Mouse (Mus musculus) myocyte (in vitro differentiated cells): ENCODE results near the gene Cct6b. TPM values are rescaled to one million over a fixed set of nuclear protein-coding genes. Genes with fewer than 3 reads are reported as not detected.
"Not testable (repeated sequence)": the region's sequence is repeated elsewhere in the genome, so short reads cannot be mapped to it uniquely, and the experiment has no call there.

Experiments used
- H3K27me3 ChIP-seq: one replicate; pipeline ENCODE4 v1.6.1; 2011; ENCODE audit not compliant: control insufficient read depth, insufficient read depth, insufficient read length
- H3K36me3 ChIP-seq: one replicate; pipeline ENCODE4 v1.6.1; 2011; ENCODE audit not compliant: control insufficient read depth, insufficient read depth
- H3K4me2 ChIP-seq: one replicate; pipeline ENCODE4 v1.6.1; 2011; ENCODE audit warnings: low read depth, control low read depth
- H3K4me3 ChIP-seq: one replicate; pipeline ENCODE4 v1.5.1; 2011; ENCODE audit warnings: mild to moderate bottlenecking, control low read depth, moderate library complexity
- H3K79me2 ChIP-seq: one replicate; pipeline ENCODE4 v1.6.1; 2011; ENCODE audit not compliant: control insufficient read depth, insufficient read depth
- H3ac ChIP-seq: one replicate; pipeline ENCODE4 v1.6.1; 2011; ENCODE audit not compliant: control insufficient read depth, insufficient read length
- CEBPB ChIP-seq: IDR thresholded peaks from 2 replicates; pipeline ENCODE4 v1.6.1; 2011; ENCODE audit warnings: mild to moderate bottlenecking, moderate library complexity; ENCODE audit not compliant: poor library complexity, insufficient read depth, severe bottlenecking
- E2F4 ChIP-seq: IDR thresholded peaks from one replicate; pipeline ENCODE4 v1.6.1; 2011; ENCODE audit warnings: mild to moderate bottlenecking, control low read depth, moderate library complexity; ENCODE audit not compliant: insufficient read depth
- MAX ChIP-seq: IDR thresholded peaks from one replicate; pipeline ENCODE4 v1.6.1; 2011; ENCODE audit warnings: low read depth, mild to moderate bottlenecking, control low read depth
- MYOD1 ChIP-seq, 3 experiments: IDR thresholded peaks; one replicate each; pipeline ENCODE4 v1.6.1; 2011; ENCODE audit warnings: control low read depth in 2 of 3, low read depth in 2 of 3, mild to moderate bottlenecking in 2 of 3, moderate library complexity in 1 of 3; ENCODE audit not compliant: insufficient read length in 2 of 3, control insufficient read depth in 1 of 3
- MYOG ChIP-seq, 3 experiments: IDR thresholded peaks; one replicate each; pipeline ENCODE4 v1.6.1; 2011; ENCODE audit warnings: control low read depth in 2 of 3, low read depth in 2 of 3, mild to moderate bottlenecking in 2 of 3; ENCODE audit not compliant: insufficient read length in 2 of 3, control insufficient read depth in 1 of 3, insufficient read depth in 1 of 3
- POLR2A ChIP-seq: IDR thresholded peaks from one replicate; pipeline ENCODE4 v1.6.1; 2011; ENCODE audit warnings: low read depth, mild to moderate bottlenecking, control low read depth, moderate library complexity; ENCODE audit not compliant: insufficient read length
- POLR2AphosphoS2 ChIP-seq: IDR thresholded peaks from one replicate; pipeline ENCODE4 v1.6.1; 2011; ENCODE audit warnings: low read depth, control low read depth; ENCODE audit not compliant: insufficient read length
- REST ChIP-seq: IDR thresholded peaks from one replicate; pipeline ENCODE4 v1.6.1; 2011; ENCODE audit warnings: mild to moderate bottlenecking, control low read depth, moderate library complexity; ENCODE audit not compliant: insufficient read depth, insufficient read length
- SRF ChIP-seq: IDR thresholded peaks from one replicate; pipeline ENCODE4 v1.6.1; 2011; ENCODE audit warnings: low read depth; ENCODE audit not compliant: control insufficient read depth, insufficient read length
- TCF12 ChIP-seq: IDR thresholded peaks from one replicate; pipeline ENCODE4 v1.6.1; 2011; ENCODE audit warnings: mild to moderate bottlenecking, control low read depth; ENCODE audit not compliant: poor library complexity, insufficient read depth, severe bottlenecking
- TCF3 ChIP-seq: IDR thresholded peaks from one replicate; pipeline ENCODE4 v1.6.1; 2011; ENCODE audit warnings: low read depth, control low read depth; ENCODE audit not compliant: insufficient read length
- USF1 ChIP-seq: IDR thresholded peaks from one replicate; pipeline ENCODE4 v1.6.1; 2011; ENCODE audit warnings: low read depth, mild to moderate bottlenecking, control low read depth, moderate library complexity
- polyA plus RNA-seq: library from polyadenylated mRNA; unstranded; fragments of >200 nt; fragmentation: generic; extraction: Trizol; gene quantifications from one replicate; pipeline ENCODE4 v1.2.1, GENCODE M21; 2012; ENCODE audit warnings: missing spikeins

The Cct6b gene
- polyA plus RNA-seq, 1 experiment, result 0.30 TPM

GRCm38 (mm10) chr11:82712681-82713080 is 51.4 kb downstream of the Cct6b start:
- Histone ChIP-seq H3K4me2 (no peak overlapping the region), H3K79me2 (no peaks in the 10 kb centered on the region), H3K27me3 (no peaks in the 10 kb centered on the region), H3ac (no peak overlapping the region), H3K4me3 (no peak overlapping the region), H3K36me3 (no peaks in the 10 kb centered on the region)
- no peak for TF ChIP-seq E2F4
- no peak for TF ChIP-seq POLR2A
- TF ChIP-seq MYOG (IDR thresholded peaks at IDR 0.05; ENCODE audit: control insufficient read depth in 1 of 3, insufficient read depth in 1 of 3, insufficient read length in 2 of 3, low read depth in 2 of 3), result no peak
- no peak for TF ChIP-seq TCF3
- no peak for TF ChIP-seq REST
- no peak for TF ChIP-seq TCF12
- TF ChIP-seq CEBPB, result no peak
- no peak for TF ChIP-seq MAX
- no peak for TF ChIP-seq POLR2AphosphoS2
- TF ChIP-seq MYOD1 (IDR thresholded peaks at IDR 0.05; ENCODE audit: control insufficient read depth in 1 of 3, insufficient read length in 2 of 3, low read depth in 2 of 3), result no peak
- TF ChIP-seq SRF, result no peak
- TF ChIP-seq USF1, result no peak

GRCm38 (mm10) chr11:82708934-82709333 is 55.2 kb downstream of the Cct6b start:
- TF ChIP-seq TCF3, result no peak
- H3K36me3 ChIP-seq, result no peaks in the 10 kb centered on the region
- no peak overlapping the region for H3K4me2 ChIP-seq
- no peak overlapping the region for H3ac ChIP-seq
- H3K79me2 ChIP-seq, result no peaks in the 10 kb centered on the region
- H3K27me3 ChIP-seq, result peaks cover 25% of the 10 kb centered on the region
- H3K4me3 ChIP-seq, result no peak overlapping the region

DNA sequence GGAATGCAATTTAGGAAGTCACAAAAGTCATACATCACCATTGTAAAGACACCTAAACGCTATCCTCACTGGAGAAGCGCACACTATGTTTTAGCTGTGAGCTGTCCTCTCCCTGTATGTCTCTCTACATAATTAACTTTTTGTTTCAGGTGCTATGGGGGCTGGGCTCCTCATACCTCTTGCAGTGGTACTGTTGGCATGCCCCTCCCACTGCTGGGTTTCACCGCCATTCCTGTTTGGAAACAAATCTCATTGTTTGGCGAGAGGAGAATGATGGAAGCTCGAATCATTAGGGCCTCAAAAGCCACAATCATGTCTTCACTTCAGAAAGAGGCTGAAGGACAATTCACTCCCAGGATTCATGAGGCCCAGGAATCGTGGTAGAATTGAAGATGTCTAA is 59.0 kb downstream of the Cct6b start:
- Histone ChIP-seq H3K4me2 (no peak overlapping the region), H3K4me3 (no peak overlapping the region), H3K27me3 (peaks cover 52% of the 10 kb centered on the region)

DNA sequence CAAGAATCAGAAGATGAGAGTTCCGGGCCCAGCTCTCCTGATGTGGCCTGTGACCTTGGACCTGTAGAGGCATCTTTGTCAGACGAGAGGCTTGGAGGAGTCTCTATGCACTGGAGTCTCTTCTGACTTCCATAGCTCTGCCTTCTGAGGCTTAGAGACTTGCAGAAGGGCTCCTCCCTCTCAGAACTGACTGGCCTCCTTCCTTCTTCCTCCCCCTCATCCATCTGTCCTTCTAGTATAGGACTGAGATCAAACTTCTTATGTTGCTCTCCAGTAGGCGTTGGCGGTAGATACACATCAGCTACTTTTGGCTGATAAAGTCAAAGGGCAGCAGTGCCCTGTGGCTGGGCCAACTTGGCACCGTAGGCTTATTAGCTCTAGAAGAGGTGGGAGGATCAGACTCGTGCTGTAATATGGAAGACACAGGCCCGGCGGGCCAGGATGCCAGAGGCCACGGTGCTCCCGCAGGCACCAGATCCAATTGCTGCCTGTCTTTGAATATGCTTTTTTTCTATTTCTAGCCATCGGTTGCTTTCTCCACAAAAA is 64.2 kb downstream of the Cct6b start:
- Histone ChIP-seq H3K4me2 (no peak overlapping the region), H3K27me3 (peaks cover 51% of the 10 kb centered on the region)
- TF ChIP-seq REST (no peak), TCF12 (no peak), SRF (no peak), CEBPB (no peak), POLR2A (no peak), E2F4 (no peak), USF1 (no peak), MYOD1 (IDR thresholded peaks at IDR 0.05; ENCODE audit: control insufficient read depth in 1 of 3, insufficient read length in 2 of 3, low read depth in 2 of 3) (no peak), POLR2AphosphoS2 (no peak)

More for the DNA sequence above, 59.0 kb downstream of the Cct6b start:
- H3K36me3 ChIP-seq, result no peaks in the 10 kb centered on the region
- no peak overlapping the region for H3ac ChIP-seq
- TF ChIP-seq POLR2A, result no peak
- no peak for TF ChIP-seq REST
- TF ChIP-seq E2F4, result no peak
- no peak for TF ChIP-seq SRF
- TF ChIP-seq MAX, result no peak
- TF ChIP-seq TCF3, result no peak
- TF ChIP-seq CEBPB, result no peak
- no peak for TF ChIP-seq MYOD1 (IDR thresholded peaks at IDR 0.05; ENCODE audit: control insufficient read depth in 1 of 3, insufficient read length in 2 of 3, low read depth in 2 of 3)
- no peak for TF ChIP-seq USF1
- no peak for TF ChIP-seq TCF12
- TF ChIP-seq POLR2AphosphoS2, result no peak
- TF ChIP-seq MYOG (IDR thresholded peaks at IDR 0.05; ENCODE audit: control insufficient read depth in 1 of 3, insufficient read depth in 1 of 3, insufficient read length in 2 of 3, low read depth in 2 of 3), result no peak
- H3K79me2 ChIP-seq, result no peaks in the 10 kb centered on the region

GRCm38 (mm10) chr11:82695930-82696329 is 68.2 kb downstream of the Cct6b start:
- Histone ChIP-seq H3K79me2 (no peaks in the 10 kb centered on the region), H3K4me2 (no peak overlapping the region), H3K4me3 (no peak overlapping the region), H3K27me3 (peaks cover 23% of the 10 kb centered on the region), H3K36me3 (no peaks in the 10 kb centered on the region), H3ac (no peak overlapping the region)
- no peak for TF ChIP-seq MYOG (IDR thresholded peaks at IDR 0.05; ENCODE audit: control insufficient read depth in 1 of 3, insufficient read depth in 1 of 3, insufficient read length in 2 of 3, low read depth in 2 of 3)
- TF ChIP-seq TCF12, result no peak
- no peak for TF ChIP-seq CEBPB
- TF ChIP-seq USF1, result no peak
- no peak for TF ChIP-seq POLR2A
- no peak for TF ChIP-seq MYOD1 (IDR thresholded peaks at IDR 0.05; ENCODE audit: control insufficient read depth in 1 of 3, insufficient read length in 2 of 3, low read depth in 2 of 3)
- no peak for TF ChIP-seq REST
- TF ChIP-seq TCF3, result no peak
- TF ChIP-seq SRF, result no peak
- no peak for TF ChIP-seq E2F4
- no peak for TF ChIP-seq MAX
- TF ChIP-seq POLR2AphosphoS2, result no peak

More for the DNA sequence above, 64.2 kb downstream of the Cct6b start:
- no peak overlapping the region for H3K4me3 ChIP-seq
- H3ac ChIP-seq, result no peak overlapping the region
- H3K36me3 ChIP-seq, result no peaks in the 10 kb centered on the region
- H3K79me2 ChIP-seq, result no peaks in the 10 kb centered on the region

DNA sequence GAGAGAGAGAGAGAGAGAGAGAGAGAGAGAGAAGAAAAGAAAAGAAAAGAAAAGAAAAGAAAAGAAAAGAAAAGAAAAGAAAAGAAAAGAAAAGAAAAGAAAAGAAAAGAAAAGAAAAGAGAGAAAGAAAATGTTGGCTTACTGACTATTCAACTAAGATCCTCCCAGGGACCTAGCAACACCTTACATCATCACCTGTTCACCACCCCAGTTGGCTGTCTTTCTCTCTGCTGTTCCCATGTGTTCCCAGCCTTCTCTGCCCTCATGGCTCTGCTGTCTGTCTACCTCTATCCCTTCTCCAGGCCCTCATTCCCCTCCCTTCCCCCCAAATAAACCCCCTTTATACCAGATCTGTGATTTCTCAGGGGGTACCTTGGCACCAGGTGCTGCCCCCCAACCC is 69.2 kb downstream of the Cct6b start:
- not testable (repeated sequence) for H3ac ChIP-seq, H3K36me3 ChIP-seq

More for the DNA sequence above, 69.2 kb downstream of the Cct6b start:
- not testable (repeated sequence) for H3K4me3 ChIP-seq, H3K4me2 ChIP-seq, H3K79me2 ChIP-seq
- peaks cover 18% of the 10 kb centered on the region for H3K27me3 ChIP-seq
